Mouse (Mus musculus): ENCODE data around the gene Tanc1.

Gene Tanc1

GRCm38 (mm10) chr2:59800481-59801266, 188.8 kb downstream of the Tanc1 start:
- no peak for DNase-seq

GRCm38 (mm10) chr2:59802722-59803387, 191.0 kb downstream of the Tanc1 start:
- DNase-seq = peak; percentile 30 to 36

- DNase-seq = no peak
Measured at GRCm38 (mm10) chr2:59805595-59805994, 193.8 kb downstream of the Tanc1 start.

- no peak for DNase-seq
Measured at GRCm38 (mm10) chr2:59806038-59806437, 194.2 kb downstream of the Tanc1 start.

GRCm38 (mm10) chr2:59808608-59809007, 196.8 kb downstream of the Tanc1 start:
- DNase-seq = no peak

GRCm38 (mm10) chr2:59810039-59810438, 198.2 kb downstream of the Tanc1 start:
- no peak for DNase-seq

- no peak for DNase-seq
Measured at GRCm38 (mm10) chr2:59811247-59811646, 199.4 kb downstream of the Tanc1 start.

- DNase-seq = no peak
Measured at GRCm38 (mm10) chr2:59812641-59813040, 200.8 kb downstream of the Tanc1 start.

- DNase-seq = no peak
Measured at GRCm38 (mm10) chr2:59813457-59813856, 201.6 kb downstream of the Tanc1 start.

- DNase-seq = no peak
Measured at GRCm38 (mm10) chr2:59814997-59815396, 203.2 kb downstream of the Tanc1 start.

GRCm38 (mm10) chr2:59818663-59819062, 206.8 kb downstream of the Tanc1 start:
- DNase-seq = no peak

- DNase-seq = no peak
Measured at GRCm38 (mm10) chr2:59819415-59819814, 207.6 kb downstream of the Tanc1 start.

- DNase-seq = no peak
Measured at GRCm38 (mm10) chr2:59820088-59820487, 208.2 kb downstream of the Tanc1 start.

GRCm38 (mm10) chr2:59821044-59821443, 209.2 kb downstream of the Tanc1 start:
- no peak for DNase-seq

- DNase-seq = no peak
Measured at GRCm38 (mm10) chr2:59824289-59824688, 212.4 kb downstream of the Tanc1 start.

GRCm38 (mm10) chr2:59825380-59825779, 213.5 kb downstream of the Tanc1 start:
- DNase-seq = no peak

GRCm38 (mm10) chr2:59828103-59828655, 216.3 kb downstream of the Tanc1 start:
- DNase-seq = no peak

- DNase-seq = peak; percentile 53 to 73
Measured at GRCm38 (mm10) chr2:59828777-59829508, 217.1 kb downstream of the Tanc1 start.

GRCm38 (mm10) chr2:59829718-59830117, 217.9 kb downstream of the Tanc1 start:
- no peak for DNase-seq

- no peak for DNase-seq
Measured at GRCm38 (mm10) chr2:59830151-59830550, 218.3 kb downstream of the Tanc1 start.

- DNase-seq = no peak
Measured at GRCm38 (mm10) chr2:59830940-59831339, 219.1 kb downstream of the Tanc1 start.

GRCm38 (mm10) chr2:59831831-59832230, 220.0 kb downstream of the Tanc1 start:
- DNase-seq = no peak

GRCm38 (mm10) chr2:59838825-59839224, 227.0 kb downstream of the Tanc1 start:
- peak; percentile 53 to 61 for DNase-seq
